Mouse (Mus musculus): ENCODE measurements around the gene Ush2a. TPM values are rescaled to one million over a fixed set of nuclear protein-coding genes. Genes with fewer than 3 reads are reported as not detected.

Ush2a gene
- total RNA-seq, 4 experiments from 2014 or later = 0.09 TPM; not detected in 3

DNA sequence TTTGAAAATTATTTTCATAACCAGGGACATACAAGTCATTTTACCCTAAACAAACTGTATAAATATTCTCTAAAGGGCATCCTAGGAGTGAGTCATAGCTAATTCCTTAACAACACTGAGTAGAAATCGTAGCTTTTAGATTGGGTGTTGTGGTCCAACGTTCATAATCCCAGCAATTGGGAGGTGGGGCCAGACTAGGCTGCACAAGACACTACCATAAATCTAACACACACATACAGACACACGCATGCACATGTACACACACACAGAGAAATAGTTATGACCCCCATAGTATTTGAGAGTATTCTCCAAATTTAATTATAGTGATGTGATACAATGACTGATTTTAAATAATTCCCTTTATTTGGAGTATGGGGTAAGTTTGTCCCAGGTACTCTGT, 125.5 kb downstream of the Ush2a start:
- DNase-seq = no peak

DNA sequence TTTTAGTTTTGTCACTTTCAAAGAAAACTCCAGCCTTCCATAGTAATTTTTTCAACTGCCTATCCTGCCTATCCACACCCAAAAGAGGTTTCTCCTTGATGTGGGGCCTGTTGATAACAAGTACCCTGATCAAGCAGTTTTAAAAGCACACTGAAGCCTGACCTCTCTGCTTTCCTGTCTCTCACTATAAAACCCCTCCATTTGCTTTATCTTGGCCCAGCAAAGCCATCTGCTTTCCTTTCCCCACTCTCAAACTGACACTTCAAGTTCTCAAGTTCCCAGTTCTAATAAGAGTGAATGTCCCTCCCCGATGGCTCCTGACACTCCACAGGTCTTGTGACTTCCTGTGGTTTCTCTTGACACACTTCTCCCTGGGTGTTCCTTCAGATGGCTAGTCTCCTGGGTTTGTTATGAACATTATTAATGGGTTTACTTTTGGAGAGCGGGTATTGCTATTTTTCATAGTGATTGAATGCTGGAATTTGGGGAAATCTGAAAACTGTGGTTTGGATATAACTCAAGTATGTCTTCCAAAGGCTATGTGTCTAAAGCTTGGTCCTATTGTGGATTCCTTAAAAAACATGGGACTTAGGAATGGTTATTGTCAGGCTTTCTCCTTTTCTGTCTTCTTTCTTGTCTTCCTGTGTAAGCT, 126.1 kb downstream of the Ush2a start:
- DNase-seq = no peak

DNA sequence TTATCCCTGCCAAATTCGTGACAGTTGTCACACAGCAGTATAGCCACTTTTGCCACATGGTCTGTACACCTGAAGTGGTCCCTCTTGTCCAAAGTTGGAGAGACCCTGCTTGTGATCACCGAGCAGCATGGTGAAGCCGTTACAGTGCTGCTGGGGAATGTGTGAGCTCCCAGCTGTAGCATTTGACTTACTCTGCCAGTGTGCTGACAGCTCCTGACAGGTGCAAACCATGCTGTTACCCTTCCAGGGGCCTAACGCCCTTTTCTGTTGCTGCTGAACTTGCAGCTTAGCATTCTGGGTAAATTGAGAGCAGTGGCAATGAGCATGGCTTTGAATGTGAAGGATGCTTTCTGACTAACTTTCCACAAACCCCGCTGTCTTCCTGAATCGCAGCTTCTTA, 128.3 kb downstream of the Ush2a start:
- DNase-seq = no peak

DNA sequence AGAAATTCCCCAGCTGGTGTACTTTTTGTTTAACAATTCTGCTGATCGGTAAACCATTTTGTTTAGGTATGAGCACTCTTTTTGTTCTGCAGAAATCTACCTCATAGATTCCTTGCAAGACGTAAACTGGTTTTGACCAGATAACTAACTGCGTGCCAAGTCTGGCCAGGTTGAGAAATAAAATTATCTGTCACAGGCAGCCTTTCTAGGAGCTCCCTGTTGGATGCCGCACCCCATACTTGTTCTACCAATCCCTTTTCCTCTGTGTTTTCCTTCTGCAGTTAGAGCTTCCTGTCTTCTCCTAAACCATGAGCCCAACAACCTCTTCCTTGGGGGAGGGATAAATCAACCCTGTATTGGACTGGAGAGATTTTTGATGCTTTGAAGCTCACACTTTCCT, 145.4 kb downstream of the Ush2a start:
- DNase-seq = no peak

DNA sequence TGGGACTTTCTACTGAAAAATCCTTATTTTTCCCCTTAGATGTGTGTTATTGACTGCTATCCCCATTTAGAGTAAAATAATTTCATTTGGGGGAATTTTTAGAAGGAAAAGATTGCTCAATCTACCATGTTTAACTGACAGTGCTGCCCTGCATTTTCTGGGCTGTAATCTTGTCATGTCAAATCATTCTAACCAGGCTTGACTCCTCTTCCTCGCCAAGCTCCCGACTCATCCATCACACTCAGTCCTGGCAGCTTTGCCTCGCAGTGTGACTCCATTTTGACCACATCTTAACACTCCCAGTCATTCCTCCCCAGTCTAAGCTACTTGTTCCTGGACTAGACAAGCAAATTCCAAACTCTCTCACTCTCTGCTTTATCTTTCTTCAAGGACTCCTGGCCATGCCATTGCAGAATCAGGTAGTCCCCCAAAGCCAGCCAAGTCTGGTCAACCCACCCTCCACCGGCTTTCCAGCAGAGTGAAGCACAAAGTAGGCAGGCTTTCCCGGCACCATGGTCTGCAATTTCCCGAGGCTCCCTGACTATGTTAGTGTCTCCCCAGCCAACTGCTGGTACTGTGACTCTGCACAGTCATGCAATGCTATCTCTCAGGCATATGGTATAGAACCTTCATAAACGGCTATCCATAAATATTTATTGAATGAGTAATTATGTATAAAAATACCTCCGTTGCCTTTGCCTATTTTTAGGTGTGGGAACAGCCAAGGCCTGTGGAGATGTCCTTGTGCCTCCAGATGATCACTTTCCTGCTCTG, 146.0 kb downstream of the Ush2a start:
- DNase-seq = no peak

DNA sequence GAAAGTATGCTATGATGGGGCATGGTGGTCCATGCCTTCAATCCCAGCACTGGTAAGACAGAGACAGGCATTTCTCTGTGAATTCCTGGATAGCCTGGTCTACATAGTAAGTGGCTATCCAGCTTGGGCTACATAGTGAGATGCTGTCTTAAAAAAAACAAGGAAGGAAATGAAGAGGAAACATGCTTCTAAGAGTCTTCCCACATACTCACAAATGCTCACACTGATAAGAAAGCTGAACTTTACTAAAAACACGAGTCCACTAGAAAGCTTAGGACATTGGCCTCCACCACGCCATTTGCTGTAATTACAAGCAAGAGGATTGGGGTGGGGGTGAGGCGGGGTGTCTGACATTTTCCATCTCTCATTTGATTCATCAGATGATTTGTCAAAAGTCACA, 148.7 kb downstream of the Ush2a start:
- DNase-seq = no peak

DNA sequence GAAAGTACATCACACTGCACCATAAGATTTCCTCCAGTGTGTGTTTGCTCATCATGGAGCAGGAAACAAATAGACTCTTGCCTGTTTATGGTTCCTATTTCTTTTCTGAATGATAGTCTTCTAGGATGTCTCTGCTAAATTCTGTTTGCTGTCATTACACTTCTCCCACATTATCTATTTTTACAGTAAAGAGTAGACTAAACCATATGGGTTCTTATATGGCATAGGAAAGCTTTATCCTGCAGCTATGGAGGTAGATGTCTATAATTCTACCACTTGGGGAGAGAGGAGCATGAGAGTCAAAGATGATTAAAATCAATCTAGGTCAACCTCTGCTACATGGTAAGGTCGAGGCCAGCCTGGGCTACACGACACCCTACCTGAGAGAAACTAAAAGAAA, 158.7 kb downstream of the Ush2a start:
- no peak for DNase-seq

DNA sequence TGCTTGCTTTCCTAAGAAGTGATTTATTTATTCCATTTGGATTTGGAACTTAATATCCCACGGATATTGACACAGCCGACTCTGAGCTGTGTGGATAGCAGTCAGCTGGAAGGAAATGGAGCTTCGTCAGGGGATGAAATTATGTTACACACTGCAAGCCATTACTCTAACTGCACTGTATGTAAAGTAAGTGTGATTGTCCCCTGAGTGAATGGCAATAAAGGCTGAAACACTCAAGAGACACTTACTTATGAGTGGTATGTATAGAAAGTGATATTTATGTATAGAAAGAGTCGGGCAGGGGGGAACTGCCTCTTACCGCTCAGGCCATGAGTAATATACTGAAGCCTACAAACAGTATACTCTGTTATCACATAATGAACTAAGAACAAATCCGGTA, 166.3 kb downstream of the Ush2a start:
- no peak for DNase-seq

DNA sequence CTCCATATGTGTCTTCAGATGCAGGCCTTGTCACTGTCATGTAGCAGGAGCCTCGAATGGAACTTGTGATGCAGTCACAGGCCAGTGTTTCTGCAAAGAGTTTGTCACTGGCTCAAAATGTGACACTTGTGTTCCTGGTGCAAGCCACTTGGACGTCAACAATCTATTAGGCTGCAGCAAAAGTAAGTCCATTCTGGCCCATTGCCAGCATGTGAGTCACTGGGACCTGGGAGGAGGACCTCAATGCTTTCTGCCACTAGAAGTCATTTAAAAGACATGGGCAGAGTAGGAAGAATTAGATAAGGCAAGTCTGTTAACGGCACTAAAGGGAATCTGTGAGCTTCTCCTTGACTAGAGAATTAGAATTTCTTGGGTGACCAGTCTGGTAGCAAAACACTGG, 168.9 kb downstream of the Ush2a start:
- peak; percentile 5 for DNase-seq

DNA sequence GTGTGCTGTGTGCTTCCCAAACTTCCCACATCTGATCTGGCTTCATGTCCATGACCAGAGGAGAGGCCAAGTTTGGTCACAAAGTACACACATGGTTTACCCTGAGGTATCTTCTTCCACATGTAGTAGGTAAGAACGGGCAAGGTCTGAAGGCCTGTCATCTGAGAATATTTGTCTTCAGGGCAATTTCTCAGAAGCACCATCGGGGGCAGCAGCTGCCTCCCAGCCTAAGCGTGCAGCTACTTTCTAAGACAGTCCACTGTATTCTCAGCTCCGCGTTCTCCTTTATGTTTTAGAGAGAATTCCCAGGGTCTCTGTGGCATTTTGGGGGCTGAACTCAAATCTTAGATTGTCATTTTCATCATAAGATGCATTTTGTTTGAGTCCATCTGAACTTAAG, 186.1 kb downstream of the Ush2a start:
- no peak for DNase-seq

DNA sequence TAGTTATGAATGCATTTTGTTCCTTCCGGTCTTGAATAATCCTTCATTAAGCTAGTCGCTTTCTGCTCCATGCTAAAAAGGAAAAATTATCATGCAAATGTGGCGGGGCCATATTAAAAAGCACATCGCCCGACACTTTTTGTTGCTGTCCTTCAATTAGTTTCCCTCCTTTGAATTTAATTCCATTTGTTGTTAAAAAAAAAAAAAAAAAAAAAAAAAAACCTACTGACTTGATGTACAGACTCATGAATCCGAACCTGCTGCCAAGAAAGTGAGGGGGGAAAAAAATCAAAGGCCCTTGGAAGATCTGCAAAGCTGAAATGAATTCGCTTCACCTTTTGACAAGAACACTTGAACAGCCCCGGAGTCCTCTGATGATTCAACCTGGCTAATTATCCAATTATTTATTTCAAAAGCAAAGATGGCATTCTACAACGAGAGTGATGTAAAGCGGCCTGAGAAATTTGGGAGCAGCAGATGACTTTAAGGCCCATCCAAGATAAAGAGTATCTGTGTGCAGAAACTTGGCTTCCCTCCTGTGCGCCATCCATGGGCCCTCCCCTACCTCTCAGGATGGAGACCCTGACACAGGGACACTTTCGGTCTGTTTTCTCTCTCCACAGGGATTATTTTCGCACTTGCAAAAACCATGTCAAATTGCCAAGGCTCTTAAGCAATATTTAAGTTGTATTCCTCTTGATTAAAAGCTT, 194.8 kb downstream of the Ush2a start:
- DNase-seq = no peak

DNA sequence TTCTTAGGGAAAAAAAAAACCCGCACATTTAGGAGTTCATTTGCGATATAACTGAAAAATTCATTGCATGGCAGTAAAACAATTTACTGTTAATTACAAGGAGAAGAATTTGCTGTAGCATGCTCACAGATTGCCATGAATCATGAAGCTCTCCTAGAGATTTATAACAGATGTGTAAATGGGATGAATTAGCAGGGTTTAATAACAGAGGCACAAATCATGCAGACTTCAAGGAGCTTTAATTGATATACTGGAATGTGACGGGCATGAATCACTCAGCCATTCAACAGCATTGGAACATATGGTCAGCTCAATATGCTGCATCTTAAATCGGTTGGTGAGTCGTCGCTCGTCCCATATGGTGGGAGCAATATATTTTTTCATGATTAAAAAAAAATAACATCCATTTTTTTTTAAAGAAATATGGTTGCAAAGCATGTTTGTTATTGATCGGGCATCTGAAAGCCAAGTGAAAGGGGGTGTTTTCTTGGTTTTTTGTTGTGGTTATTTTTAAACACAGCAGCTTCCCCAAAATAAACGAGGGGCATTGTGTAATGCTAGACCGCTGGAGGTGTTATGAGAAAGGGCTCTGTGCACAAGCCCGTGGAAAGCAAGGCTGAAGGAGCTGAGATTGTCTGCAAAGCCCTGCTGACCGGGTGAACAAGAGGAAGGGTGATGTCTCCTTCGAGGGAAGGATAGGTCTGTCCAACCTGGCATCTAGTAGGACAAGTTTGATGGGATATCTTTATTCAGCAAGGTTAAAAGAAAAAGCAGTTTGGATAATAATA, 195.6 kb downstream of the Ush2a start:
- no peak for DNase-seq

DNA sequence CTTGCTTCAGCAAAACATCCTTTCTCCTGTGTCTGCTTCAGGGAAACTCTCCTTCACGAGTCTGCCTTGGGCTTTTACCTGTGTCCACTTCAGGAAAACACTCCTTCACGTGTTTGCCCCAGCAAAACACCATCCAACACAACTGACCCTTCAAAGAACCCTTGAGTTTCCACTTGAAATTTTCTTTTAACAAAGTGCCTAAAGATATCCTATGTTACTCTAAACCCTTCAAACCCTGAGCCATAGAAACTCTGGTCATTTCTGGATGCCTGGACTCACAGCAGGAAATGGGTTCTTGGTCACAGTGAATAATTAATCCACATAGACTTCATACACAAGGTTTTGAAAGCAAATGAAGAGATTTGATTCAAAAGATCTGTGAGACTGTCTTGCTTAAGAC, 199.4 kb downstream of the Ush2a start:
- no peak for DNase-seq

DNA sequence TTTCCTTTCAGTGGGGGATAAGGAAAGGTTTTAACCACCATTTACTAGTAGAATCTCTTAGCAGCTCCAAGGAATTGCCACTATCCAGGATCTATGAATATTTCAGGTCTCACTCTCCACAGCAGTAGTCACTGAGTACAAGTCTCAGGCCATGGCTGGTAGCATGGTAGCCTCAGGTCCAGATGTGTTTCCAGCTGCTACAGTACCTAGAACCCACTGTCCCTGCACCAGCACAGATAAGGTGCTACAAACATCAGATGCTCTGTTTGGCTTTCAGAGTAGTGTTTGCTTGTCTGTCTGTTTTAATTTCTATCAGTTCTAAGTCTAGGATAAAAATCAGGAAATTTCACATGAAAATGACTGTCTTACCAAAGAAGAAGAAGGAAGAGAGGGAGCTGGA, 202.8 kb downstream of the Ush2a start:
- no peak for DNase-seq

DNA sequence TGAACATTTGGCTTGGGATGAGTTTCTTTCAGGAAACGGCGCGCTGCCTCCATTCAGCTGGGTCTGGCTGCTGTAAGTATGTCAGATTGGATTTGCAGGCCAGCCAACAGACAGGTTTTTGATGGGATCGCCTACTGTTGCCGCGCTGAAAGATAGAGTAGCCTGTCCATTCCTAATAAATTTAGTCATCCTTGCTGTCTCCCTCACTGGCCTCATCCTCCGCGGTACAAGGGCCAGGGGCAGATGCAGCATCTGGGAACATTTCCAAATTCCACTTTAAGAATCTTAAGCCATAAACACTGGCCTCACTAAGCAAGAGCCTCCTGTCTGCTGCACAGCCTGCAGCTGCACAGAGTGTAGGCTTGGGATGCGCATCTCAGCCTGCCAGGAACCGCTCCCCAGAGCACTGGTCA, 206.6 kb downstream of the Ush2a start:
- DNase-seq = no peak

DNA sequence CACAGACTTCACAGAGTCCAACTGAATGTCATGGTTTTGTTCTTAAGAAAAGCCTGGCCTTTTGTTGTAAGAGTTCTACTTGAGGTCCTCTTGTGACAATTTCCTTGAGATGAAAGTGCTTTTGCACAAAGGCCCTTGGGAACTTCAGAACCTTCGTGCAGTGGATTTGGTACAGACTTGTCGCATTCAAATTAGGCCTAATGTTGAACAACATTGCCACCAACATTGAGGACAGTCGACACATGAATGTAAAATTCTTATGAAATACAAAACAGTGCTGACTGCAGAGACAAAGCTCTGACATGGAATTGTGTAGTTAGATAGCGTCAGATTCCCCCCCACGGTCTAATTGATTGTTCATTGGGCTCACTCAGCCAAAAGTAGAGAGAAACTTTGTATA, 243.1 kb downstream of the Ush2a start:
- DNase-seq = no peak

DNA sequence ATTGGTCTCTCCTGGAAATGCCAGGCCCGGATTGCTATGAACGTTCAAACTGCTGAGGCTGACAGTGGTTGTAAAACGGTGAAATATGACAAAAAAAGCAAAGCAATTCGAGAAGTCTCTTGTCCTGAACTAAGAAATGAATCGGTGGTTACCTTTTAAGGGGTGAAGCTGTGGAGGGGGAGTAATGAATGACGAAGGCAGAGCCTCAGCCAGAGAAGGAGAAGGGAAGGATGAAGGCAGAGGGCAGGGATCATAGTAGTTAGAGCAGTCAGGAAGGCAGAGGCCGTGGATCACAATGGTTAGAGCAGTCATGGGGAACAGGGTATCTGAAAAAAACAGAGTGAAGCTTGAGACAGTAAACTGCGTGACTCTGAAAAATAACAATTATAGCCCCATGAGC, 257.0 kb downstream of the Ush2a start:
- DNase-seq = no peak

DNA sequence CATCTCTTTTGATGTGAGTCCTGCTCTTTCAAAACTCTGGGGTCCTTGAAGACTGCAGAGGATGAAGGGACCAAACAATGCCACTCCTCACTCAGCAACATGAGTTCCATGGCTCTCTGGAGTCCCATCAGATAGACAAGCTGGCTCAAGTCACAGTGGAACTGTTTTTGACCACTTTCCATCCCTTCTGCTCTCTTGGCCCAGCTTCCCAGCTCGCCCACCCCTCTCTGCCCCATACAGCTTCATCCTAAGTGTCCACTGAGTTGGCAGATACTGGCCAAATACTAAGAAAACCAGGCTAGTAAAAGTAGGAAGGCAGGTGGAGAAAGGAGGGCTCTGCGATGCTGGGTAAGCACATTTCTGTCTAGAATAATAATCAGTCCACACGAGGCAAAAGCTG, 265.6 kb downstream of the Ush2a start:
- no peak for DNase-seq

DNA sequence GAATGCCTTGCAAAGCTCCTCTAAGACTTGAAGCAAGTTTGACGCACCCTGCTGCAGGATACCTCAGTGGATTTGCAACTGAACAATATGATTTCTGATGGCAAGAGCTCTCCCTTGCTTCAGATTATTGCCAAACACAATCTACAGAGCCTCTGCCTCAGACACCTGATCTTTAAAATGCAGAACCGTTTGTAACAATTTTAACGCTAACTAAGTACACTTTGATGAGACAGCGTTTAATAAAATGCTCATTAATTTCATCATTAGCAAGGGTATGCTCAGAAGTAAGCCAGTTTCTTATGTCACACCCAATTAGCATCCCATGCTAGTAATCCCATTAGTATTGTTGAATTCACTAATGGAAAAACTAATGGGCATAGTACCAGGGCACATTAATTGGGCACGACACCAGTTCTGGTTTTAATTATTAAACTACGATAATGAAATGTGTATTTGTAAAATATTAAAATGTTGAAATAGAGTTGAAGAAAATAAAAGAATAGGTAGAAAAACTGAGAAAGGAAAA, 267.8 kb downstream of the Ush2a start:
- DNase-seq = no peak

DNA sequence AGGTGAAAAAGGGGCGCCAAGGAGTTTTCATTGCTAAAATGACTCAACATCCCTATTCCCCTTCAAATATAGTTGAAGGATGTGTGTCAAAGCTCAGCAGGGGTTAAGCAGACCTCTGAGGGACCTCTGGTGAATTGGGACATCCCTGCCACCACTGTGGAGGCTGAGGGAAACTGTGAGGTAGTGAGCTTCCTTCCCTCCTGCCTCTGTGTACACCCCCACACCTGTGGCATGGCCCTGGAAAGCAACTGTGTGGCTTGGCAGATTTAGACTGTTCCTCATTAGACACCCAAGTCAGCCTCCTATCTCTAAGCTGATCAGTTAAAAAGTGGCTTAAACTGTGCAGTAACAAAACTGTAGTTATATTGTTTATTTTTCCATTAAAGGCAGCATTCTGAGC, 275.2 kb downstream of the Ush2a start:
- no peak for DNase-seq

DNA sequence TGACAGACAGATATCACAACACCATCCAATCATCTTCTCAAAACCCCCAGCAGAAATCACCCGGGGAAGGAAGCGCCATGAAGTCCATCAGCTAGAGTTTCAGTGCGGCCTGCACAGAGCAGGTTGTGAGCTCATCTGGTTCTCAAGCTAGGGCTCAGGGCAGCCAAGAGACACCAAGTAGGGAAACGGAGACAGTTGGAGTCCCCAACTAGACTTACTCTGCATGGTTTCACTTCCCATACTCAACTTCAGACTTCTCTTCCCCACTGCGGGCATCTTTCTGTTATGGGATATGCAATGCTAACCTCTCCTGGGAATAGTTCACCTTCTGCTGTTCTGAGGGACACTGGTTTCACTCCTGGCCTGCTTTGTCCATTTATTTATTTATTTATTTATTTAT, 277.8 kb downstream of the Ush2a start:
- DNase-seq = no peak

DNA sequence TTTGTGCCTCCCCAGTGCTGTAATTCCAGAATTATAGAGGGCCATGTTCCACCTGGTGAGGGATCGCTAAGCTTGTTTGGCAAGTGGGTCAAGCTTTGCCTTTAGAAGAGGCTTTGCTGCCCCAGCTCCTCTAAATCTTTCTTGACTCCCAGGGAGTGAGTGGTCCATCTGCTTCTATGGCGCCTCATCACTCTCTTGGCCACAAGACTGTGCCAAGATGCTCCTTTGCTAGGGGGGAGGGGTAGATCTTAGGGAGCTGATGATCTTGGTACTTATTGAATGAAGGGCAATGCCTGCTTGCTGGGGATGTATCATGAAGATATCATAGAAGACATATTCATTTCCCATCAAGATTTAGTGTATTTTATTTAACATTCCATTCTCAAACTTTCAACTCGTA, 279.7 kb downstream of the Ush2a start:
- no peak for DNase-seq

DNA sequence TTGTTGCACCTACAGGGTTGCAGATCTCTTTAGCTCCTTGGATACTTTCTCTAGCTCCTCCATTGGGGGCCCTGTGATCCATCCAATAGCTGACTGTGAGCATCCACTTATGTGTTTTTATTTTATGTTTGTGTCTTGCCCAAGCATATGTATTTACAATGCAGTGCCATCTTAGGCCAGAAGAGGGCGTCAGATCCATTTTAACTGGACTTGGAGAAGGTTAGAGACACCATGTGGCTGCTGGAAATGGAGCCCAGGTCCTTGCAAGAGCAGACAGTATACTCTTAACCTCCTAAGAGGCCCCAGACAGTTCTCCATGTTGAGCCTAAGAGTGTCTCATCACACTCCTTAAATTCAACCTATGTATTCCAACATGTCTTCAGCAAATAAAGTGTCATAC, 281.5 kb downstream of the Ush2a start:
- DNase-seq = no peak

Data from adrenal gland, adult 8-10 months (tissue).